Mouse (Mus musculus): ENCODE measurements at regions not wholly inside any gene's neighbourhood (a gene's known extent, or its start where the extent isn't known, plus 50 kb on each side); places are given as distances from the start of the nearest gene placed in this dataset.

GRCm38 (mm10) chr14:80479918-80480317 is 496.0 kb downstream of the Olfm4 start:
- no peak for DNase-seq (ENCODE audit: low spot score in 2 of 2)

- DNase-seq (ENCODE audit: low spot score in 2 of 2) = no peak
Observed at GRCm38 (mm10) chr14:80482771-80483170, 498.9 kb downstream of the Olfm4 start.

- no peak for DNase-seq (ENCODE audit: low spot score in 2 of 2)
Observed at GRCm38 (mm10) chr14:80484256-80484655, 500.4 kb downstream of the Olfm4 start.

GRCm38 (mm10) chr14:80485149-80485548 is 501.3 kb downstream of the Olfm4 start:
- DNase-seq (ENCODE audit: low spot score in 2 of 2) = no peak

- DNase-seq (ENCODE audit: low spot score in 2 of 2) = no peak
Observed at GRCm38 (mm10) chr14:80486605-80487004, 502.7 kb downstream of the Olfm4 start.

- DNase-seq (ENCODE audit: low spot score in 2 of 2) = no peak
Observed at GRCm38 (mm10) chr14:80492043-80492900, 508.4 kb downstream of the Olfm4 start.

GRCm38 (mm10) chr14:80492901-80493279 is 509.0 kb downstream of the Olfm4 start:
- no peak for DNase-seq (ENCODE audit: low spot score in 2 of 2)

- DNase-seq (ENCODE audit: low spot score in 2 of 2) = no peak
Observed at GRCm38 (mm10) chr14:80504351-80504750, 520.5 kb downstream of the Olfm4 start.

GRCm38 (mm10) chr14:80516626-80517025 is 532.7 kb downstream of the Olfm4 start:
- no peak for DNase-seq (ENCODE audit: low spot score in 2 of 2)

GRCm38 (mm10) chr14:80521216-80521615 is 537.3 kb downstream of the Olfm4 start:
- no peak for DNase-seq (ENCODE audit: low spot score in 2 of 2)

GRCm38 (mm10) chr14:80521631-80522030 is 537.8 kb downstream of the Olfm4 start:
- DNase-seq (ENCODE audit: low spot score in 2 of 2) = no peak

- no peak for DNase-seq (ENCODE audit: low spot score in 2 of 2)
Observed at GRCm38 (mm10) chr14:80522536-80522935, 538.7 kb downstream of the Olfm4 start.

GRCm38 (mm10) chr14:80528419-80529028 is 544.6 kb downstream of the Olfm4 start:
- no peak for DNase-seq (ENCODE audit: low spot score in 2 of 2)

GRCm38 (mm10) chr14:80536044-80536745 is 552.3 kb downstream of the Olfm4 start:
- no peak for DNase-seq (ENCODE audit: low spot score in 2 of 2)

GRCm38 (mm10) chr14:80559950-80560349 is 576.1 kb downstream of the Olfm4 start:
- no peak for DNase-seq (ENCODE audit: low spot score in 2 of 2)
